Mouse (Mus musculus) E14TG2a.4 (cell line): ENCODE results near the gene Psme1.

ENCODE experiments used
- CTCF ChIP-seq: conservative IDR thresholded peaks from 2 replicates; pipeline ENCODE4 v1.5.1; 2014; ENCODE audit warnings: low read length
- NANOG ChIP-seq: IDR thresholded peaks from 2 replicates; pipeline ENCODE4 v1.6.1; 2014; ENCODE audit warnings: borderline replicate concordance, low read length, mixed read lengths
- POU5F1 ChIP-seq: IDR thresholded peaks from 2 replicates; pipeline ENCODE4 v1.6.1; 2014; ENCODE audit warnings: low read length, borderline replicate concordance

DNA sequence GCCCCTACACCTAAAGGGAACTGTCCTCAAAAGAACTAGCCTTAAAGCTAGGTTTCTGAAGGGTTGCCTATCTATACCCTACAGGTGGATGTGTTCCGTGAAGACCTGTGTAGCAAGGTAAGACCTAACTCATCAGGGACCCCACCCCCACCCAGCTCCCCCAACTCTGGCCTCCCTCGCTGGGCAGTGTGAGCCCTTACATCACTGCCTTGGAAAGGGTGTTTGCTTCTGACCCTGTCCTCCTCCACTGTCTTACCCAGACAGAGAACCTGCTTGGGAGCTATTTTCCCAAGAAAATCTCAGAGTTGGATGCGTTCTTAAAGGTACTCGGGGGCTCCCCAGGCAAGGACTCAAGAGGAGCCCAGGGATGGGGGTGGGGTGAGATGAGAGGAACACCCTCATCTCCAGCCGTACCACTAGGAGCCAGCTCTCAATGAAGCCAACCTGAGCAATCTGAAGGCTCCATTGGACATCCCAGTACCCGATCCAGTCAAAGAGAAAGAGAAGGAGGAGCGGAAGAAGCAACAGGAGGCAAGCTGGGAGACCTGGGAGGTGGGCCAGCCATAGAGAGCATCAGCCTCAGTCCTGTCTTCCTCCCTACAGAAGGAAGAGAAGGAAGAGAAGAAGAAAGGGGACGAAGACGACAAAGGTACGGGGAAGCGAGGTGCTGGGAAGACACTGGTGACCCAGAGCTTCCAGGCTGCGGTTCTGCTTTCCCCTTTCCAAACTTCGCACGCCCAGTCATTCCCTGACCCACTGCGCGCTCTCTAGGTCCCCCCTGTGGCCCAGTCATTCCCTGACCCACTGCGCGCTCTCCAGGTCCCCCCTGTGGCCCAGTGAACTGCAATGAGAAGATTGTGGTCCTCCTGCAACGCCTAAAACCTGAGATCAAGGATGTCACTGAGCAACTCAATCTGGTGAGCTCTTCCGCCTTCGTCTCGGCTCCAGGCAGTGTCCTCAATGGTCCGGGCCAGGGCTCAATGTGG is 1.9 kb downstream of the Psme1 start:
- no peak for TF ChIP-seq CTCF
- TF ChIP-seq POU5F1 = no peak
- no peak for TF ChIP-seq NANOG
